Mouse (Mus musculus) intestine, postnatal 0 days (tissue): ENCODE data around the gene Plrg1. TPM values are rescaled to one million over a fixed set of nuclear protein-coding genes. Genes with fewer than 3 reads are reported as not detected.

Experiments used
- ATAC-seq: fragments of 200-750 bp; cut with Nextera tagmentation; 2 replicates; pipeline ENCODE4 v1.8.0; 2017; ENCODE audit warnings: mild to moderate bottlenecking, moderate TSS enrichment, moderate library complexity
- H3K27ac ChIP-seq: fragments of 300-500 bp; sonication (generic); 2 replicates; pipeline ENCODE4 v1.5.1; 2014; ENCODE audit warnings: mild to moderate bottlenecking, low read depth, low read length, moderate library complexity
- H3K27me3 ChIP-seq: fragments of 300-500 bp; sonication (generic); replicated peaks from 2 replicates; pipeline ENCODE4 v1.6.1; 2014; ENCODE audit warnings: low read length, mixed read lengths; ENCODE audit not compliant: control insufficient read depth, insufficient read depth
- H3K36me3 ChIP-seq: fragments of 300-500 bp; sonication (generic); 2 replicates; pipeline ENCODE4 v1.6.1; 2014; ENCODE audit warnings: mild to moderate bottlenecking, moderate library complexity; ENCODE audit not compliant: control insufficient read depth, insufficient read depth
- H3K4me1 ChIP-seq: fragments of 300-500 bp; sonication (generic); replicated peaks from 2 replicates; pipeline ENCODE4 v1.6.1; 2014; ENCODE audit warnings: antibody characterized with exemption, low read length, mixed read lengths; ENCODE audit not compliant: control insufficient read depth, insufficient read depth
- H3K4me2 ChIP-seq: fragments of 300-500 bp; sonication (generic); replicated peaks from 2 replicates; pipeline ENCODE4 v1.6.1; 2014; ENCODE audit warnings: low read depth, mild to moderate bottlenecking, moderate library complexity
- H3K4me3 ChIP-seq: fragments of 300-500 bp; sonication (generic); 2 replicates; pipeline ENCODE4 v1.5.1; 2014; ENCODE audit warnings: low read depth, low read length
- H3K9ac ChIP-seq: fragments of 300-500 bp; sonication (generic); 2 replicates; pipeline ENCODE4 v1.6.1; 2014; ENCODE audit warnings: mild to moderate bottlenecking, low read depth, low read length
- H3K9me3 ChIP-seq: fragments of 300-500 bp; sonication (generic); 2 replicates; pipeline ENCODE4 v1.6.1; 2016; ENCODE audit warnings: mixed run types; ENCODE audit not compliant: control insufficient read depth
- CTCF ChIP-seq: sonication (generic); IDR thresholded peaks from 2 replicates; pipeline ENCODE4 v1.5.1; 2016; ENCODE audit warnings: low read depth, mild to moderate bottlenecking, control low read depth, antibody characterized with exemption, moderate library complexity
- WGBS: fragments of 180-500 bp; shearing (Covaris S2); extraction: QIAGEN DNeasy Blood & Tissue Kit; methylation state at CpG from one replicate; pipeline ENCODE4 v1.1.7; 2014; 5-methylcytosine and 5-hydroxymethylcytosine counted together
- polyA plus RNA-seq: library from polyadenylated mRNA; unstranded; fragments of >200 nt; fragmentation: Nextera tagmentation; extraction: Ambion mirVana; gene quantifications from 2 replicates; pipeline ENCODE4 v1.2.1, GENCODE M21; 2015

The Plrg1 gene
- polyA plus RNA-seq, 1 experiment from 2014 or later: 38.0 TPM

DNA sequence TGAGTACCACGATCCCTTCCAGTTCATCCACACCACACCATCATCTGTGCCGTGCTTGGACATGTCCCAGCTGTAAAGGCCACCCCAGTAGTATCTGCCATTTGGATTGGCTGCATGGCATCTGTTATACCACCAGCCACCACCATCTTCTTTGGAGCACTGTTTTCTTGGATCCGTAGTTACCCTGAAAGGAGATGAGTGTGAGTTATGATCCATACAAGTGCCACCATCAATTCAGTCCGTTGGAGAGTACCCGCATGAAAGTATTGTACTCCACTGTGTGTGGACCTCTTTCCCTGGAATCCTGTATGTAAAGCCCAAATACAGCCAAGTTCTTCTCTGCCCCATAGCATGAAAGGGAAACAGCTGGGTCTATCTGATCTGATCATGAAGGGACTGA, 12.9 kb upstream of the Plrg1 start:
- Histone ChIP-seq H3K27ac (no peak overlapping the region), H3K36me3 (no peaks in the 10 kb centered on the region), H3K4me3 (no peak overlapping the region), H3K9me3 (no peaks in the 10 kb centered on the region), H3K4me2 (no peak overlapping the region), H3K27me3 (no peaks in the 10 kb centered on the region), H3K9ac (no peak overlapping the region), H3K4me1 (0 out of 2 replicates have a peak, but pooled peaks cover 3% of the 10 kb centered on the region)
- no peak for TF ChIP-seq CTCF
- WGBS: 85% methylated on average over 5 of the region's 5 CpGs
- no peak for ATAC-seq

DNA sequence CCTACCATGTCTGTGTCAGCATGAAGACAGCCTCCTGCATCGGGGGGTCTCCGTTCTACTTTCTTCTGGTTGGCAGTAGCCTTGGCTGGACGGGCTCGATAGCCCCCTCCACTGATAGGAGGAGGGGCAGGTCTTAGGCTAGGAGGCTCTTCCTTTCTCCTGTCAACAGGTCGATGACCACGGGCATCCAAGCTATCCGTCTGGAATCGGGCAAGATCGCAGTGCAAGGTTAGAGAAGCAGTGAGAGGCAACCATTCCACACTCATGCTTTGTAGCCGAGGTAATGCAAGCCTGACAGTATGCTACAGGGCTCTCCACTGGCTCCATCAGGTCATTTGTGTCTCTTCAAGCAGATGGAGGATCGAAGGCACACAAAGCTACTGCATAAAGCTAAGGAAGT, 8.7 kb upstream of the Plrg1 start:
- no peaks in the 10 kb centered on the region for H3K9me3 ChIP-seq
- no peak for TF ChIP-seq CTCF
- no peak overlapping the region for H3K4me3 ChIP-seq
- no peak overlapping the region for H3K4me2 ChIP-seq
- ATAC-seq: no peak
- no peaks in the 10 kb centered on the region for H3K27me3 ChIP-seq
- WGBS: 85% methylated on average over 11 of the region's 11 CpGs
- no peaks in the 10 kb centered on the region for H3K36me3 ChIP-seq
- H3K9ac ChIP-seq: no peak overlapping the region
- H3K27ac ChIP-seq: no peak overlapping the region
- H3K4me1 ChIP-seq: no peaks in the 10 kb centered on the region

DNA sequence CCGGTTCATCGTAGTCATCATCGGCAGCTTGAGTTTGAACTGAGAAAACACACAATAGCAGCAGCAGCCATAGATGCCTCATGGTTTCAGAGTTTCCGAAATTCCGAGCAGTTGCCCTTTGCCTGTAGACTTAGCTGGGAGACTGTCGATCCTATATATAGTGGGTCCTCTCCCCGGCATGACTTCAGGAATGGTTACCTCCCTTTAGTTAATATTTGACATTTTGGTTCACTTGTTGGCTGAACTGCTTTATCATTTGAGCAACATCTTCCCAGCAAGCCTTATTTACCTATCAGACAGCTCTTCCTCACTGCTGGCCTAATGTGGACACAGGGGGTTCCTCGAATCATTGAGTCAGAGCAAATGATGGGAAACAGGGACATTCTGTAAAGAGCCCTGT, 5.6 kb upstream of the Plrg1 start, which contains the start of gene Fgb:
Fgb (minus strand) TSS at position 184 of the 400 bp plus-strand sequence.
- no peak for ATAC-seq
- no peak within 1 kb of the TSS for H3K27ac ChIP-seq
- no peaks in the 10 kb centered on the region for H3K9me3 ChIP-seq
- no peaks in the 10 kb centered on the region for H3K4me1 ChIP-seq
- no peaks in the 10 kb centered on the region for H3K27me3 ChIP-seq
- TF ChIP-seq CTCF: no peak
- 56% methylated on average over 8 of the region's 8 CpGs for WGBS
- no peaks in the 10 kb centered on the region for H3K36me3 ChIP-seq
- peak within 1 kb of the TSS; percentile 4; the same call in 1 of the 2 replicates for H3K4me2 ChIP-seq
- no peak within 1 kb of the TSS for H3K9ac ChIP-seq
- no peak within 1 kb of the TSS for H3K4me3 ChIP-seq

DNA sequence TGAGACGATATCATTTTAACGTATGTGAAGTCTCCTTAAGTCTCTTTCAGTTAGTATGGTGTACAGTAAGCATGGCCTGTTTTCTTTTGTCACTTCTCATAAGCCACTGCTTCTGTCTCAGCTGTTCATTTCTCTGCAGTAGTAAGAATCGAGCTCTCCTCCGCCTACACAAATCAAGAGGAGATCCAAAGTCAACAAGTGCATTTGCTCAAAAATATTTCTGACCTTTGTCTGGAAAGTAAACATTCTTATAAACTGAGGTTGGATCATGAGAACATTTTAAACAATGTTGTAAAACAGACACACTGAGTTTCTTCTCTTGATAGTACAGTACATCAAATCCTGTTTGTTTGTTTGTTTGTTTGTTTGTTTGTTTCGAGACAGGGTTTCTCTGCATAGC, 4.7 kb upstream of the Plrg1 start:
- 61% methylated on average over 5 of the region's 5 CpGs for WGBS
- no peak for TF ChIP-seq CTCF
- H3K4me2 ChIP-seq: no peak overlapping the region
- H3K9me3 ChIP-seq: no peaks in the 10 kb centered on the region
- no peak overlapping the region for H3K9ac ChIP-seq
- no peak overlapping the region for H3K27ac ChIP-seq
- no peak for ATAC-seq
- H3K36me3 ChIP-seq: no peaks in the 10 kb centered on the region
- H3K27me3 ChIP-seq: no peaks in the 10 kb centered on the region
- no peaks in the 10 kb centered on the region for H3K4me1 ChIP-seq
- H3K4me3 ChIP-seq: no peak overlapping the region

DNA sequence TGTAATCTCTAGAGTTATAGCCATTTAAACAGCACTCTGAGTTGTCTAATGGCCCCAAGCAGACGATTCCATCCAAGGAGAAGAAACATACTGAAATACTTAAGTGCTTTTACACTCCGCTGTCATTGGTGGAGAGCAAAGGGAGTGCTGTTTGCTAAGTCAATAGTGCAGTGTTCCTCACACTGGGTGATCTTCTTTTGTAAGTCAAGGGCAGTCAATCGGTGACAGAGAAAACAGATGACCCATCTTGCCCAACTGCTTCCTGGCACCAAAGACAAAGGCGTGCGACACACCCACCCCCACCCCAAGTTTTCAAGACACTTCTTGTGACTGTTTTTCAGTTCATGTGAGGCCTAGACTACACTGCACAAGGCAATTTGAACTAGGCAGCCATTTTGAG, 3.2 kb upstream of the Plrg1 start:
- H3K4me2 ChIP-seq: no peak overlapping the region
- H3K4me3 ChIP-seq: no peak overlapping the region
- H3K36me3 ChIP-seq: no peaks in the 10 kb centered on the region
- no peak for ATAC-seq
- H3K27ac ChIP-seq: no peak overlapping the region
- TF ChIP-seq CTCF: no peak
- H3K9ac ChIP-seq: no peak overlapping the region
- H3K27me3 ChIP-seq: no peaks in the 10 kb centered on the region
- H3K9me3 ChIP-seq: no peaks in the 10 kb centered on the region
- 67% methylated on average over 5 of the region's 5 CpGs for WGBS
- 0 out of 2 replicates have a peak, but pooled peaks cover 3% of the 10 kb centered on the region for H3K4me1 ChIP-seq

DNA sequence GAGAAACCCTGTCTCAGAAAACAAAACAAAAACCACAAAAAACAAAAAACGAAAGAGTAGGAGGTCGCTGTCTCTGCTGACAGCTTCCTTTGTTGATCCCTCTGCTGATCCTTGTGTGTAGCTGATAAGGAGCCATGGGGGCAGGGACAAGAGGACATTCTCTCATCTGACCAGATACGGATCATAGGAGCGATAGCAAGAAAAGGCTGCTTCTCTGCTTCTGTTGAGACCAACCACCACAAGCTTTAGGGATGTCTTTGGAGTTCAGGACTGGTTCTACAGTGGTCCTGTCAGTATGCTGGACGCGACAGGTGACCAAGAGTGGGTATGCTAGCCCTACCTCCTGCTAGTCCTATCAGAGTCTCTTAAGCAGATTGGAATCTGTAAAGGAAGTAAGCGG, 2.2 kb upstream of the Plrg1 start:
- Histone ChIP-seq H3K27ac (no peak overlapping the region), H3K9me3 (no peaks in the 10 kb centered on the region), H3K4me3 (no peak overlapping the region), H3K36me3 (no peaks in the 10 kb centered on the region), H3K4me2 (no peak overlapping the region), H3K9ac (no peak overlapping the region), H3K27me3 (no peaks in the 10 kb centered on the region), H3K4me1 (0 out of 2 replicates have a peak, but pooled peaks cover 3% of the 10 kb centered on the region)
- no peak for TF ChIP-seq CTCF
- 78% methylated on average over 7 of the region's 7 CpGs for WGBS
- ATAC-seq: no peak

DNA sequence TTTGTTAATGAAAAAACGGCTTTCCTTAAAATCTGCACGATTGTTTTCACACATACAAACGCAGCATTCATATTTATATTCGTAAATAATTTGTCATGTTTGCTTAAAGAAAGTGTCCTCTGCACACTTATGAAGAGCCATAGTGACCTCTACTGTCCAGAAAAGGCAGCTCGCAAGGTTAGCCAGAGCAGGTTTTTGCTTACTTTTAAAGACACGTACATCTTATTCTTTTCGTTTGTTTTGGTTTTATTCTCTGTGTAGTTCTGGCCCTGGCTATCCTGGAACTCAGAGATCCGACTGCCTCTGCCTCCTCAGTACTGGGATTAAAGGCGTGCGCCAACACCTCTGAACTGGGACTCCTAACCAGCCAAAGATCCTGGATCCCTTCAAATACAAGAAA, 1.6 kb upstream of the Plrg1 start:
- Histone ChIP-seq H3K4me2 (peak overlapping the region; percentile 35), H3K9me3 (no peaks in the 10 kb centered on the region), H3K27me3 (no peaks in the 10 kb centered on the region), H3K27ac (no peak overlapping the region), H3K36me3 (peaks cover 4% of the 10 kb centered on the region), H3K4me1 (0 out of 2 replicates have a peak, but pooled peaks cover 3% of the 10 kb centered on the region), H3K4me3 (no peak overlapping the region), H3K9ac (no peak overlapping the region)
- no peak for ATAC-seq
- WGBS: 19% methylated on average over 10 of the region's 10 CpGs
- peak; percentile 80 for TF ChIP-seq CTCF
